Mouse (Mus musculus): Measurements from ENCODE around the gene Canx. TPM values are rescaled to one million over a fixed set of nuclear protein-coding genes. Genes with fewer than 3 reads are reported as not detected.
A peak's percentile ranks its signal among the peaks of the same experiment; 100 is the strongest.

Gene Canx
- polyA plus RNA-seq, 1 experiment from 2014 or later, result 181 TPM

DNA sequence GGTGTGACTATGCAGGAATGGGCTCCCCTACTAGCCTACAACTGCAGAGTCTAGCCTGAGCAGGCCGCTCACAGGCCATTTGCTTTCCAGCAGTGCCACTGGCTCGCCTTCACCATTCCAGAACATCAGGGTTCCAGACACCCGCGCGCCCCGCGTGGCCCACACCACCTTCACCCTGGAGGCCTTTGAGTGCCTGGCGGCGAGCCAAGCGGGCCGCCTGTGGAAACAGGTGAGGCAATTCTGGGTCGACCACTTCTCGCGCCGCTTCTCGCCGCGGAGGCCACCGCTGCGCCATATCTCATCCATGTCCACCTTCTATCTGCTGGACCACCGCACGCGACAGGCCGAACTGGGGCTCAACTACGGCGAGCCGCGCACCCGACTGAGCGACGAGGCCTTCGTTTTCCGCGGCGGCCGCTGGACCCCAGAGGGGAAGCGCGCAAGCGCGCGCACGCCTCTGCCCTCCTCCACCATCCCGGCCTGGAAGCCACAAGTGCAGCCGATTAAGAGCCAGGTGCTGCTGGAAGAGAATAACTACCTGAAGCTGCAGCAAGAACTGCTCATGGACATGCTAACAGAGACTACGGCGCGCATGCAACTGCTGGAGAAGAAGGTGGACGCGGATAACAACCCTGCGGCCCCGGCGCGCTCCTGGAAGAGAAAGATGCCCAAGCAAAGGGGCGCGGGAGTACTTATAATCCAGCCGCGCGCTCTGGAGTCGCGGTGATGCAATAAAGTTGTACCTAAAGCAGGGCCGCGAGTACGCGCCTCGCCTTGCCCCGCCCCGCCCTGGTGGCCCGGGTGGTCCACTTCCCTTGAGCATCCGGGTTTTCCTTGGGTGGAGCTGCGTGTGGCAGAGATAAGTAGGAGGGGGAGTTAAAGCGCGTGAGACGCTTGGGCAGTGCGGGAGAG is 33.7 kb upstream of the Canx start:
- 0 out of 2 replicates have a peak overlapping the region, but pooled peaks have one; percentile 24 for H3K27ac ChIP-seq (replicated peaks)
- 2% methylated on average over 74 of the region's 74 CpGs for WGBS
- peak; percentile 16; the same call in 1 of the 2 replicates for TF ChIP-seq CTCF (IDR thresholded peaks at IDR 0.05; ENCODE audit: low read depth)
- no peak for TF ChIP-seq EP300 (optimal IDR thresholded peaks at IDR 0.05)
- H3K4me1 ChIP-seq (replicated peaks; ENCODE audit: control insufficient read depth, insufficient read depth), result no peaks in the 10 kb centered on the region; the same call in 1 of the 2 replicates
- peak overlapping the region; percentile 59 for H3K4me3 ChIP-seq (ENCODE audit: low read depth, low read length)
- ATAC-seq (ENCODE audit: low FRiP score, low TSS enrichment) (peak; percentile 62), DNase-seq (ENCODE audit: low spot score) (peak; percentile 67)
- H3K9me3 ChIP-seq (ENCODE audit: control insufficient read depth, low read length), result no peaks in the 10 kb centered on the region
- no peaks in the 10 kb centered on the region for H3K36me3 ChIP-seq (ENCODE audit: control insufficient read depth, insufficient read depth, low read length)
- peak overlapping the region; percentile 93 for H3K4me2 ChIP-seq (replicated peaks; ENCODE audit: low read depth)
- H3K27me3 ChIP-seq (ENCODE audit: control insufficient read depth, insufficient read depth, low read length), result no peaks in the 10 kb centered on the region
- peak overlapping the region; percentile 69 for H3K9ac ChIP-seq (ENCODE audit: low read length)

DNA sequence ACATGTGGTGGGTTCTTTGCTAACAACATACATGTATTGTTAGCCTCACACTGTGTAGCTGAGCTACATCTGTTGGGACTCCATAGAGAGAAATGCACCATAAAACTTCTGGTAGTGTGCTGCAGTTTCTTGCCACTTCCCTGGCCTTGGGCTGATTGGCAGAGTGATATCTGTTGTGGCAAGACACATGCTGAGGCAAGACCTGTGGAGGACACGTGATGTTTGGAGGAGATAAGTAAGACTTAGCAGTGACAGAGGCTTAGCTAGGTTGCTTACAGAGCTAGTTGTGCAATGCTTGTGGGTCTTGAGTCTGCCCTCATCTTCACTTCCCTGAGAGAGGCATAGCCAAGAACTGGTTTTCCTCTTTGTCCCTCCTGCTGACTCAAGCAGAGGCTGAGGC is 29.9 kb upstream of the Canx start:
- Histone ChIP-seq H3K36me3 (ENCODE audit: control insufficient read depth, insufficient read depth, low read length) (no peaks in the 10 kb centered on the region), H3K27ac (replicated peaks) (no peak overlapping the region), H3K9me3 (ENCODE audit: control insufficient read depth, low read length) (no peaks in the 10 kb centered on the region), H3K4me3 (ENCODE audit: low read depth, low read length) (no peak overlapping the region), H3K4me1 (replicated peaks; ENCODE audit: control insufficient read depth, insufficient read depth) (no peaks in the 10 kb centered on the region; the same call in 1 of the 2 replicates), H3K27me3 (ENCODE audit: control insufficient read depth, insufficient read depth, low read length) (no peaks in the 10 kb centered on the region), H3K4me2 (replicated peaks; ENCODE audit: low read depth) (no peak overlapping the region), H3K9ac (ENCODE audit: low read length) (no peak overlapping the region)
- 48% methylated on average over 1 of the region's 1 CpGs for WGBS
- no peak for DNase-seq (ENCODE audit: low spot score)
- no peak for ATAC-seq (ENCODE audit: low FRiP score, low TSS enrichment)
- TF ChIP-seq CTCF (IDR thresholded peaks at IDR 0.05; ENCODE audit: low read depth), result no peak
- no peak for TF ChIP-seq EP300 (optimal IDR thresholded peaks at IDR 0.05)

DNA sequence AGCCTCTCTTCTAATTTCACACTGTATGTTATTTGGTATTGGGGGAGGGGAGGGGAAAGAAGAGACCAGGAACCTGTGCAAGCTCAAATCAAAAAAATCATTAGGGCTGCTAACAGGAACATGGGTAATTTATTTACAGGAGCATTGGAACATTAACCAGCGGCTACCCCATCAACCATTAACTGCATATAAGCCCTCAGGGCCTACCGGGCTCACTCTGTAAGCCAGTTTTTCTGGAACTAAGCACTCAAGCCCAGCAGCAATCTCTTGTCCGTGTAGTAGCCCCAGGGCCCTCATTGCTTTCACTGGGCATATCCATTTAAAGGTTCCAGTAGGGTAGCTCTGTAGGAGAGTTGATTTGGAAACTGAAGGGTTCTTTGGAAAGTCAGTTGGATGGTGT is 29.4 kb upstream of the Canx start:
- ATAC-seq (ENCODE audit: low FRiP score, low TSS enrichment) (no peak), DNase-seq (ENCODE audit: low spot score) (no peak)
- Histone ChIP-seq H3K4me3 (ENCODE audit: low read depth, low read length) (no peak overlapping the region), H3K27ac (replicated peaks) (no peak overlapping the region), H3K9ac (ENCODE audit: low read length) (no peak overlapping the region), H3K4me2 (replicated peaks; ENCODE audit: low read depth) (no peak overlapping the region), H3K27me3 (ENCODE audit: control insufficient read depth, insufficient read depth, low read length) (no peaks in the 10 kb centered on the region), H3K4me1 (replicated peaks; ENCODE audit: control insufficient read depth, insufficient read depth) (no peaks in the 10 kb centered on the region; the same call in 1 of the 2 replicates), H3K9me3 (ENCODE audit: control insufficient read depth, low read length) (no peaks in the 10 kb centered on the region), H3K36me3 (ENCODE audit: control insufficient read depth, insufficient read depth, low read length) (no peaks in the 10 kb centered on the region)
- 64% methylated on average over 3 of the region's 3 CpGs for WGBS
- TF ChIP-seq EP300 (optimal IDR thresholded peaks at IDR 0.05) (no peak), CTCF (IDR thresholded peaks at IDR 0.05; ENCODE audit: low read depth) (no peak)

DNA sequence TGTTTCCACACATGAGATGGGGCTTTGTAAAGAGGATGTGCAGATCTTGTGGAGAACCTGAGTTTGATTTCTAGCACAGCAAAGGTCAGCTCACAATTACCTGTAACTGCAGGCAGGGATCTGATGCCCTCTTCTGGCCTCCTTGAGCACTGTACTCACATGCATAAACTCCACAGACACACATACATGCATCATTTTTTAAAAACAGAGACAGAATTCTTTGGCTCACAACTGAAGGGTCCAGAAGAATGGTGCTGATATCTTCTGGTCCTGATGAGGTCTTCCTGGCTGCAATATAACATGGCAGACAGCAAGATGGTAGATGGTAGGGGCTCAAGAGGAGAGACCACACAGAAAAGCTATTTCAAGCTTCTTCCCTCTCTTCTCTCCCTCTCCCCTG is 28.7 kb upstream of the Canx start, which contains the start of gene Cby3:
Gene Cby3, plus strand, starts transcription at position 301 of the 400 bp plus-strand sequence.
- H3K27me3 ChIP-seq (ENCODE audit: control insufficient read depth, insufficient read depth, low read length), result no peaks in the 10 kb centered on the region
- H3K4me3 ChIP-seq (ENCODE audit: low read depth, low read length), result no peak within 1 kb of the TSS
- no peak within 1 kb of the TSS for H3K9ac ChIP-seq (ENCODE audit: low read length)
- no peak for DNase-seq (ENCODE audit: low spot score)
- TF ChIP-seq CTCF (IDR thresholded peaks at IDR 0.05; ENCODE audit: low read depth) (peak; percentile 17; the same call in 1 of the 2 replicates), EP300 (optimal IDR thresholded peaks at IDR 0.05) (no peak)
- H3K4me1 ChIP-seq (replicated peaks; ENCODE audit: control insufficient read depth, insufficient read depth), result no peaks in the 10 kb centered on the region; the same call in 1 of the 2 replicates
- H3K9me3 ChIP-seq (ENCODE audit: control insufficient read depth, low read length), result no peaks in the 10 kb centered on the region
- no peak within 1 kb of the TSS for H3K27ac ChIP-seq (replicated peaks)
- no peaks in the 10 kb centered on the region for H3K36me3 ChIP-seq (ENCODE audit: control insufficient read depth, insufficient read depth, low read length)
- ATAC-seq (ENCODE audit: low FRiP score, low TSS enrichment), result no peak
- no peak within 1 kb of the TSS for H3K4me2 ChIP-seq (replicated peaks; ENCODE audit: low read depth)

DNA sequence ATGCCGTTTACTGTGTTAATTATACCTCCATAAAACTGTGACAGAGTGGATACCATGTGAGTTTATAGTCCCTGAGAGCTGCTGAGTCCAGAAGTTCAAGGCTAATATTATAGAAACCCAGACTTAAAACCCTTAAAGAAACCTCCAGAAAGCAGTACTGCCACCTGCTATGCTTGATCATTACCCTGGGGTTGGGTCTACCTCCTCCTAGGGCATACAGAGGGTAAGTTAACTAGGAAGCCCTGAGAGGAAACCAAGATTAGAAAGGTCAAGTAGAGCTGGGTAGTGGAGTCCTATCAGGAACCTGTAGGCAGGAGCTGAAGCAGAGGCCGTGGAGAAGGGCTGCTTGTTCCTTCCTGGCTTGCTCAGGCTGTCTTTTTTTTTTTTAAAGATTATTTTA is 26.7 kb upstream of the Canx start:
- H3K9ac ChIP-seq (ENCODE audit: low read length), result no peak overlapping the region
- no peak overlapping the region for H3K4me2 ChIP-seq (replicated peaks; ENCODE audit: low read depth)
- no peaks in the 10 kb centered on the region for H3K4me1 ChIP-seq (replicated peaks; ENCODE audit: control insufficient read depth, insufficient read depth)
- WGBS, result 78% methylated on average over 2 of the region's 2 CpGs
- ATAC-seq (ENCODE audit: low FRiP score, low TSS enrichment) (no peak), DNase-seq (ENCODE audit: low spot score) (no peak)
- H3K9me3 ChIP-seq (ENCODE audit: control insufficient read depth, low read length), result no peaks in the 10 kb centered on the region
- TF ChIP-seq CTCF (IDR thresholded peaks at IDR 0.05; ENCODE audit: low read depth) (no peak), EP300 (optimal IDR thresholded peaks at IDR 0.05) (no peak)
- no peaks in the 10 kb centered on the region for H3K27me3 ChIP-seq (ENCODE audit: control insufficient read depth, insufficient read depth, low read length)
- no peaks in the 10 kb centered on the region for H3K36me3 ChIP-seq (ENCODE audit: control insufficient read depth, insufficient read depth, low read length)
- no peak overlapping the region for H3K27ac ChIP-seq (replicated peaks)
- H3K4me3 ChIP-seq (ENCODE audit: low read depth, low read length), result no peak overlapping the region

Data from stomach, postnatal 0 days (tissue).